Mouse (Mus musculus) thymus, adult 2 months (tissue): Measurements from ENCODE around the gene Bahcc1. TPM values are rescaled to one million over a fixed set of nuclear protein-coding genes. Genes with fewer than 3 reads are reported as not detected.

Source experiments
- DNase-seq: peaks from one replicate; pipeline ENCODE4 v3.0.0; 2021
- H3K27ac ChIP-seq: fragments of 200-500 bp; 2 replicates; pipeline ENCODE4 v1.5.1; 2012; ENCODE audit warnings: low read length, control low read depth; ENCODE audit not compliant: control insufficient read depth, insufficient read depth
- H3K27me3 ChIP-seq: fragments of 200-500 bp; 2 replicates; pipeline ENCODE4 v1.6.1; 2012; ENCODE audit warnings: mild to moderate bottlenecking, low read length, moderate library complexity, mixed read lengths; ENCODE audit not compliant: control insufficient read depth, insufficient read depth
- H3K36me3 ChIP-seq: fragments of 200-500 bp; 2 replicates; pipeline ENCODE4 v1.6.1; 2012; ENCODE audit warnings: mild to moderate bottlenecking, low read length, moderate library complexity; ENCODE audit not compliant: control insufficient read depth, insufficient read depth
- H3K4me1 ChIP-seq: fragments of 200-500 bp; replicated peaks from 2 replicates; pipeline ENCODE4 v1.6.1; 2012; ENCODE audit warnings: low read length; ENCODE audit not compliant: control insufficient read depth, insufficient read depth
- H3K4me3 ChIP-seq: fragments of 200-500 bp; 2 replicates; pipeline ENCODE4 v1.5.1; 2012; ENCODE audit warnings: mild to moderate bottlenecking, low read length, control low read depth, moderate library complexity; ENCODE audit not compliant: control insufficient read depth, insufficient read depth
- CTCF ChIP-seq: fragments of 200-500 bp; IDR thresholded peaks from 2 replicates; pipeline ENCODE4 v1.5.1; 2012; ENCODE audit warnings: mild to moderate bottlenecking, control low read depth, low read length, moderate library complexity, borderline replicate concordance; ENCODE audit not compliant: control insufficient read depth, poor library complexity, insufficient read depth; ENCODE audit errors: extremely low read depth
- POLR2A ChIP-seq: fragments of 200-500 bp; IDR thresholded peaks from 2 replicates; pipeline ENCODE4 v1.6.1; 2012; ENCODE audit warnings: mild to moderate bottlenecking, low read length, control low read depth, moderate library complexity; ENCODE audit not compliant: control insufficient read depth, poor library complexity, insufficient read depth; ENCODE audit errors: extremely low read depth
- WGBS: fragments of 180-500 bp; shearing (Covaris S2); methylation state at CpG from one replicate; pipeline ENCODE4 v1.1.7; 2018; 5-methylcytosine and 5-hydroxymethylcytosine counted together
- polyA plus RNA-seq: library from polyadenylated mRNA; depleted of rRNA; stranded (reverse); fragments of >200 nt; gene quantifications from 2 replicates; pipeline ENCODE4 v1.2.3, GENCODE M21; 2012

Bahcc1 gene
- polyA plus RNA-seq, 1 experiment, result 11.0 TPM

DNA sequence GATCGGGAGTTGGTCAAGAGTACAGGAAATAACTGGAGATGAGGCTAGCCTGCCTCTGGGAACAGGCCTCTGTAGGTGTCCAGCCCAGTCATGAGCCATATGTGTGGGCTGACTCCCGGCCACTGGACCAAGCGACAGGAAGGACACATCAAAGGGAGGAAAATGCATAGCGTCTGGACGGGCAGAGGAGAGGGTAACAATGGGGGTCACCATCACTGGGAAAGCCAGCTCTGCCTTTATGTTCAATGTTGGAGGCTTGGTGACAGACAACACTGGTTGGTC, 74.3 kb downstream of the Bahcc1 start:
- TF ChIP-seq POLR2A (no peak), CTCF (no peak)
- no peak overlapping the region for H3K4me3 ChIP-seq
- no peaks in the 10 kb centered on the region for H3K27me3 ChIP-seq
- DNase-seq, result no peak
- H3K4me1 ChIP-seq, result peaks cover 40% of the 10 kb centered on the region
- 70% methylated on average over 5 of the region's 5 CpGs for WGBS
- no peak overlapping the region for H3K27ac ChIP-seq
- no peaks in the 10 kb centered on the region for H3K36me3 ChIP-seq

DNA sequence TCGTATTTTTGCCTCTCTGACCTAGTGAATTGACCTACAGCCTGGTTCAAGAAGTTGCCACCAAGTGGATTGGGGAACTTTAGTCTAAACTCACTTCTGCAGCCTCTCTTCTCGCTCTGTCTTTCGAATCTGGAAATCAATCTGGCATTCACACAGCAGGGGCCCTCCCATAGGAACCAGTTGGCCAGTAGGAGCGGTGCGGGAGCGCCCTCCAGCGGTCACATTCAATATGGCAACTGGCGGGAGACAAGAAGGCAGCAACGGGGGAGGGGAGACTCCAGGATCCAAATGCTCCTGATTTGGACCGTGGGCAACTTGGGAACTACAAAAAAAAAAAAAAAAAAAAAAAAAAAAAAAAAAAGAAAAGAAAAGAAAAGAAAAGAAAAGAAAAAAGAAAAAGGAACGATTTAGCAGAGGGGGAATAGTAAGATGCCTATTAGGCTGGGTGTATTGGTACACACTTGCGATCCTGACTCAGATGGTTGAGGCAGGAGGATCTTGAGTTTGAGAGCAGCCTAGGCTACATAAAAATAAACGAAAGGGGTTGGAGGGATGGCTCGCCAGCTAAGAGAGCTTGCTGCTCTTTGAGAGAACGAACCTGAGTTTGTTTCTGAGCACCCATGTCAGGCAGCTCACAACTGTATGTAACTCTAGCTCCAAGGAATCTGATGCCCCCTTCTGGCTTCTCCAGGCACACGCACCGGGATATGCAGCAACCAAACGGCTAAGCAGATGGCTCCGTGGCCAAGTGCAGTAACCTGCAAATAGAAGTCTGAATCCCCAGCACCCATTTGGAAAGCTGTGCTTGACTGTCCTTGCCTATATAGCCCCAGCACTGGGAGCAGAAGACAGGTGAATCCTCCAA, 75.1 kb downstream of the Bahcc1 start:
- 11% methylated on average over 19 of the region's 19 CpGs for WGBS
- Histone ChIP-seq H3K27me3 (no peaks in the 10 kb centered on the region), H3K4me1 (peaks cover 40% of the 10 kb centered on the region), H3K36me3 (no peaks in the 10 kb centered on the region), H3K27ac (no peak overlapping the region), H3K4me3 (no peak overlapping the region)
- peak; percentile 90 for DNase-seq
- TF ChIP-seq POLR2A (no peak), CTCF (peak; percentile 86)

DNA sequence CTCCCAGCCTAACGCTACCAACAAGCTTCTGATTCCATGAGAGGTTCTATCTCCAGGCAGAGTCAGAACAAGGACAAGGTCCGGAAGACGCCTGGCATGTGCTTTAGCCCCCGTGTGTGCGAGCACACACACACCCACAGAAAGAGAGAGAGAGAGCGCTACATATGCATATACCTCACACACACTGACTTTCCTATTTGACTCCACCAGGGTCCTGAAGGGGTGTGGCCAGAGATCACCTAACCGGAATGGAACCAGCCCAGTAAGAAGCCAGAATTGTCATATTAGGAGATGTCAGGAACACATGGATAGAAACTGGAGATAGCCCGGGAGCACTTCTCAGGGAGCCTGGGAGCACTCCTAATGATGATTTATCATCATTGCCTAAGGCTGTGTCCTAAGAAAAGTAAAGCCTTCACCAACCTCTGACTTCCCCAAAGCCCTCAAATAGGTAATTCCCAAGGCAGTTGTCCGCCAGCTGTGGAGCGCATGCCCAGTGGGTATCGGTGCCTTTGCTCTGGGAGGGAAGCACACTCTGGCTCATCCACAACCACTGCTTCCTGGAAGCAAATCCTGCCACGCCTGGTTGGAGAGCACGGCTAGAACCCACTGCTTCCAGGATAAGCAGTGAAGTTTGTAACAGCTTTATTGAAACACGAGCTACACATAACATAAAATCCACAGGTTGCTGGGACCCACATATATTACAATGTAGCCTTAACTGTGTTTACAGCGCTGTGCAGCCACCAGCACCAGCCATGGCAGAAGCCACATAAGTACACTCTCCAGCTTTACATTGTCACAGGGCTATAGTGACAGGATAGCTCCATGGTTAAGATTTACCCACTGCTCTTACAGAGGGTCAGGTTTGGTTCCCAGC, 75.9 kb downstream of the Bahcc1 start:
- H3K36me3 ChIP-seq, result no peaks in the 10 kb centered on the region
- TF ChIP-seq CTCF, result no peak; the same call in 1 of the 2 replicates
- TF ChIP-seq POLR2A, result no peak
- peaks cover 40% of the 10 kb centered on the region for H3K4me1 ChIP-seq
- no peaks in the 10 kb centered on the region for H3K27me3 ChIP-seq
- peak; percentile 3 for DNase-seq
- no peak overlapping the region for H3K4me3 ChIP-seq
- H3K27ac ChIP-seq, result no peak overlapping the region
- 56% methylated on average over 15 of the region's 15 CpGs for WGBS

DNA sequence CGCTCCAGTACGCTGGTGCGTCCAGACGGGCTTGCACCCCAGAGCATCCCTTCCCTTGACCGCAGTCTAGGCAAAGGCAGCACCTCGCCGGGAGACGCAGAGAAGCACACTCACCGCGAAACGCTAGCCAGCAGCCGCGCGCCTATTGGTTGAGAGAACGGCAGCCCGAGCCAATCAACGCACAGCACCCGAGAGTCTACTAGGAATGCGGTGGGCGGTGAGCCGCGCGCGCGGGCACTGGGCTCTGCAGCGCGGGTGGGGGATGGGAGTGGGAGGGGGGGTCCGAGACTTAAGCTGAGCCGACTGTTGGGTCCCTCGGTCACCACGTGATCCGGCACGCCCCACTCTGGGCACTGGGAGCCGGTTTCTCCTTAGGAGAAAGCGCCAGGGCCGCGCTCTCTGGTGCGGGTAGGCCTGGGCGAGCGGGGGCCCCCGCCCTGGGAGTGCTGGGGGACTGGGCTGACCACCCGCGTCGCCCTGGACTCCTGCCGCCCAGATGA, 78.1 kb downstream of the Bahcc1 start:
- 2% methylated on average over 45 of the region's 45 CpGs for WGBS
- H3K36me3 ChIP-seq, result no peaks in the 10 kb centered on the region
- no peak for TF ChIP-seq CTCF
- peak; percentile 27; the same call in 1 of the 2 replicates for TF ChIP-seq POLR2A
- H3K27me3 ChIP-seq, result no peaks in the 10 kb centered on the region
- peak; percentile 92 for DNase-seq
- H3K4me3 ChIP-seq, result peak overlapping the region; percentile 56
- no peak overlapping the region for H3K27ac ChIP-seq
- peaks cover 32% of the 10 kb centered on the region for H3K4me1 ChIP-seq

GRCm38 (mm10) chr11:120311561-120311960, 78.8 kb downstream of the Bahcc1 start:
- no peak overlapping the region for H3K27ac ChIP-seq
- 64% methylated on average over 10 of the region's 10 CpGs for WGBS
- H3K4me3 ChIP-seq, result no peak overlapping the region
- peaks cover 27% of the 10 kb centered on the region for H3K4me1 ChIP-seq
- TF ChIP-seq CTCF, result no peak
- no peak for TF ChIP-seq POLR2A
- DNase-seq, result no peak
- no peaks in the 10 kb centered on the region for H3K36me3 ChIP-seq
- no peaks in the 10 kb centered on the region for H3K27me3 ChIP-seq

DNA sequence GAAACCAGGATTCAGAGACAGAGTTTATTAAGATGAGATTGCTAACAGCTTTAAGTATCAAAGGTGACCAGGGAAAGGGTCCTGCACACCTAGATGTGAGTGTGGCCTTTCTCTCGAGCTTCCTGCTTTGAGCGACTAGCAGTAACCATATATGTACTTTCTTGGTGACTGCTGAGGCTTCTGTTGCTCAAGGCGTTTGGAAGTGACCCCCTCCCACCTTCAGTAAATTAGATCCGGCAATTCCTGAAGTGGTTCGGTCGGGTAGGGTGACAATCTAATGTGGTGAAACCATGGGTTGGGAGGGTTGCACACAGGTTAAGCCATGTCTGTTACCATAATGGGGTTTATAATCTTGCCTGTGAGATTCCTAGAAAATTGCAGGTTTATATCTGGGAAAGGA, 79.3 kb downstream of the Bahcc1 start:
- TF ChIP-seq POLR2A, result no peak
- TF ChIP-seq CTCF, result no peak
- Histone ChIP-seq H3K36me3 (no peaks in the 10 kb centered on the region), H3K27me3 (no peaks in the 10 kb centered on the region), H3K27ac (no peak overlapping the region), H3K4me1 (peaks cover 30% of the 10 kb centered on the region), H3K4me3 (no peak overlapping the region)
- no peak for DNase-seq
- 93% methylated on average over 6 of the region's 6 CpGs for WGBS
